Mouse (Mus musculus) hindbrain, embryonic 13.5 days (tissue): ENCODE measurements around the gene Med24. TPM values are rescaled to one million over a fixed set of nuclear protein-coding genes. Genes with fewer than 3 reads are reported as not detected.

Source experiments
- ATAC-seq: fragments of 200-750 bp; cut with Nextera tagmentation; 2 replicates; pipeline ENCODE4 v1.8.0; 2017; ENCODE audit warnings: moderate TSS enrichment; ENCODE audit not compliant: low FRiP score
- H3K27ac ChIP-seq: fragments of 300-500 bp; sonication (generic); 2 replicates; pipeline ENCODE4 v1.5.1; 2015; ENCODE audit warnings: inconsistent platforms, mild to moderate bottlenecking, moderate library complexity
- H3K27me3 ChIP-seq: fragments of 300-500 bp; sonication (generic); 2 replicates; pipeline ENCODE4 v1.6.1; 2015; ENCODE audit warnings: mild to moderate bottlenecking, inconsistent platforms
- H3K36me3 ChIP-seq: fragments of 300-500 bp; sonication (generic); 2 replicates; pipeline ENCODE4 v1.6.1; 2015; ENCODE audit warnings: mild to moderate bottlenecking, inconsistent platforms
- H3K4me1 ChIP-seq: fragments of 300-500 bp; sonication (generic); replicated peaks from 2 replicates; pipeline ENCODE4 v1.6.1; 2015; ENCODE audit warnings: inconsistent platforms
- H3K4me2 ChIP-seq: fragments of 300-500 bp; sonication (generic); 2 replicates; pipeline ENCODE4 v1.6.1; 2015; ENCODE audit warnings: inconsistent platforms, mild to moderate bottlenecking, moderate library complexity
- H3K4me3 ChIP-seq: fragments of 300-500 bp; sonication (generic); 2 replicates; pipeline ENCODE4 v1.5.1; 2015; ENCODE audit warnings: mild to moderate bottlenecking, inconsistent platforms
- H3K9ac ChIP-seq: fragments of 300-500 bp; sonication (generic); 2 replicates; pipeline ENCODE4 v1.6.1; 2015; ENCODE audit warnings: mild to moderate bottlenecking, inconsistent platforms
- H3K9me3 ChIP-seq: fragments of 300-500 bp; sonication (generic); 2 replicates; pipeline ENCODE4 v1.6.1; 2016; ENCODE audit warnings: inconsistent platforms
- WGBS: fragments of 180-500 bp; shearing (Covaris S2); methylation state at CpG from one replicate; pipeline ENCODE4 v1.1.7; 2015; 5-methylcytosine and 5-hydroxymethylcytosine counted together
- polyA plus RNA-seq: library from polyadenylated mRNA; unstranded; fragments of >200 nt; fragmentation: Nextera tagmentation; extraction: Ambion mirVana; gene quantifications from 2 replicates; pipeline ENCODE4 v1.2.1, GENCODE M21; 2015

Gene Med24
- polyA plus RNA-seq, 1 experiment from 2014 or later: 72.4 TPM

- Histone ChIP-seq H3K36me3 (peaks cover 77% of the 10 kb centered on the region), H3K4me3 (no peak overlapping the region), H3K4me1 (peaks cover 36% of the 10 kb centered on the region), H3K9me3 (no peaks in the 10 kb centered on the region), H3K27me3 (no peaks in the 10 kb centered on the region), H3K27ac (no peak overlapping the region), H3K9ac (no peak overlapping the region), H3K4me2 (no peak overlapping the region)
- ATAC-seq: no peak
- WGBS: 62% methylated on average over 17 of the region's 17 CpGs
Observed at GRCm38 (mm10) chr11:98762756-98763501, 33.7 kb upstream of the Med24 start.

DNA sequence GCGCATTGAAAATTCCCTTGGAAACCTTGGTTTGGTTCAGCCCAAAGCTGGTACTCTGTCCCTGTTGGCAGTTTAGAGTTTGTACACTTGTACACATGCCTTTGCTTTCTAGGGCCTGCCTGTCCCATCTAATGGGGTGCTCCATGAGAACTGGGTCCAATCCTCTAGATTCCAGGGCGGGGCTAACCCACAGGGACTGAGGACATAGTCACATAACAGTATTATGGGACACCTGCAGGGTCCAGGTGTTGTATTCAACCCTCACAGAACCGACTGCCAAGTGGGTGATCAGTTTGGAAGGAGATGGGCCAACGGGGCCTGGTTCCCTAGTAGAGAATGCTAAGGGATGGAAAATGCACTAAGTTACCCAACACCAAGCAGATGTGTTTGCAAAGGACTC is 32.7 kb upstream of the Med24 start:
- 94% methylated on average over 4 of the region's 4 CpGs for WGBS
- no peak overlapping the region for H3K4me2 ChIP-seq
- peaks cover 26% of the 10 kb centered on the region for H3K4me1 ChIP-seq
- no peaks in the 10 kb centered on the region for H3K9me3 ChIP-seq
- H3K36me3 ChIP-seq: peaks cover 86% of the 10 kb centered on the region
- H3K27ac ChIP-seq: no peak overlapping the region
- H3K9ac ChIP-seq: no peak overlapping the region
- H3K27me3 ChIP-seq: no peaks in the 10 kb centered on the region
- no peak for ATAC-seq
- no peak overlapping the region for H3K4me3 ChIP-seq

- Histone ChIP-seq H3K9ac (no peak overlapping the region), H3K27ac (no peak overlapping the region), H3K4me1 (peaks cover 45% of the 10 kb centered on the region), H3K36me3 (peaks cover 78% of the 10 kb centered on the region), H3K4me2 (no peak overlapping the region), H3K4me3 (no peak overlapping the region), H3K9me3 (no peaks in the 10 kb centered on the region), H3K27me3 (no peaks in the 10 kb centered on the region)
- no peak for ATAC-seq
- 91% methylated on average over 12 of the region's 12 CpGs for WGBS
Observed at GRCm38 (mm10) chr11:98756711-98757110, 27.5 kb upstream of the Med24 start.

- ATAC-seq: no peak
- Histone ChIP-seq H3K36me3 (peaks cover 70% of the 10 kb centered on the region), H3K4me1 (peaks cover 53% of the 10 kb centered on the region), H3K9ac (no peak overlapping the region), H3K4me2 (no peak overlapping the region), H3K9me3 (no peaks in the 10 kb centered on the region), H3K4me3 (no peak overlapping the region), H3K27me3 (no peaks in the 10 kb centered on the region), H3K27ac (no peak overlapping the region)
- WGBS: 94% methylated on average over 6 of the region's 6 CpGs
Observed at GRCm38 (mm10) chr11:98755726-98756380, 26.6 kb upstream of the Med24 start.

DNA sequence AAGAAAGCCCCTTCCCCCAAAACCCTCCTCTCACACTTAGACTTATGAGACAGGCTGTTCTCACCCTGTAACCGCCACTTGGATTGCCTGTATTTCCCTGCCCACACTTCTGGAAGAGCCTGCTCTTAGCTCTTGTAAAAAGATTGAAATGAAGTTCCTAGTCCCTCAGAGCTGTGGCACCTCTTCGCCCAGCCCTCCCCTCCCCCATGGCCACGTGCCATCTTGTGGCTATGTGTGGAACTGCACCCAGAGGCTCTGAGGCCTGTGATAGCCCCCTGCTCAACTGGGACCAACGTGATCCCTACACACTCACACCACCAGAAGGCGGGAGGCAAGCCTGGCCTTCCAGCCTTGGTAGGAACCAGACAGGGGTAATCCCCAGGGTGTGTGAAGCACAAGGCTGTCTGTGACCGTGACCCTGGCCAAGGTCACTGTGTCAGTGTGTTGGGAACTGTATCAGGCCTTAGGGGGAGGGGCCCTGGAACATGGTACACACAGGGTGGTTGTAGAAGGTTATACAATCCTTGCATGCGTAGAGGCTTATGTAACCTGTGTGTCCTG is 25.5 kb upstream of the Med24 start:
- peaks cover 65% of the 10 kb centered on the region for H3K4me1 ChIP-seq
- no peak for ATAC-seq
- WGBS: 24% methylated on average over 7 of the region's 7 CpGs
- H3K4me3 ChIP-seq: no peak overlapping the region
- H3K36me3 ChIP-seq: peaks cover 59% of the 10 kb centered on the region
- peak overlapping the region; percentile 99 for H3K27ac ChIP-seq
- no peaks in the 10 kb centered on the region for H3K9me3 ChIP-seq
- H3K4me2 ChIP-seq: no peak overlapping the region
- no peaks in the 10 kb centered on the region for H3K27me3 ChIP-seq
- H3K9ac ChIP-seq: peak overlapping the region; percentile 30; the same call in 1 of the 2 replicates

DNA sequence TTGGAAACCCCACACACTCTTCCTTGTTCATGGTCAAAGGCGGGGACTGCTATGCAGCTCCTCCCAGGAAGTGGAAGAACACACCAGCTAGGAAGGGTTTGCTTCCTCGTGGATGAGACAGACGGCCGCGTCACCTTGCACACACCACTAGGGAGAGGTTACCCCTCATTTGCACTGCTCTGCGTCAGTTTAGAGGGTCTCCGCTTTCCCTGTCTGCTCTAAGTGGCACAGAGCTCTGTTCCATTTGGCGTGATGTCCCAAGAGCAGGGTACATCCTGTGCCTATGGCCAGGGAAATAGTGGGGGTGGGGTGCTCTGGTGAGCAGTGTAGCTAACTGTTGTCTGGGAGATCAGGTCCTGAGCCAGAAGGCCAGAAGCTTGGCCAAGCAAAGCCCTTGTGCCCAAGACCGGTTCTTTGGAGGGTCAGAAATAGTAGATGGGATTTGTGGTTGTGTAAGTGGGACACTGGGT is 25.0 kb upstream of the Med24 start:
- peaks cover 56% of the 10 kb centered on the region for H3K36me3 ChIP-seq
- H3K9ac ChIP-seq: peak overlapping the region; percentile 30; the same call in 1 of the 2 replicates
- no peak for ATAC-seq
- WGBS: 76% methylated on average over 9 of the region's 9 CpGs
- no peaks in the 10 kb centered on the region for H3K27me3 ChIP-seq
- H3K4me1 ChIP-seq: peaks cover 70% of the 10 kb centered on the region
- no peaks in the 10 kb centered on the region for H3K9me3 ChIP-seq
- no peak overlapping the region for H3K4me3 ChIP-seq
- peak overlapping the region; percentile 99 for H3K27ac ChIP-seq
- H3K4me2 ChIP-seq: no peak overlapping the region

DNA sequence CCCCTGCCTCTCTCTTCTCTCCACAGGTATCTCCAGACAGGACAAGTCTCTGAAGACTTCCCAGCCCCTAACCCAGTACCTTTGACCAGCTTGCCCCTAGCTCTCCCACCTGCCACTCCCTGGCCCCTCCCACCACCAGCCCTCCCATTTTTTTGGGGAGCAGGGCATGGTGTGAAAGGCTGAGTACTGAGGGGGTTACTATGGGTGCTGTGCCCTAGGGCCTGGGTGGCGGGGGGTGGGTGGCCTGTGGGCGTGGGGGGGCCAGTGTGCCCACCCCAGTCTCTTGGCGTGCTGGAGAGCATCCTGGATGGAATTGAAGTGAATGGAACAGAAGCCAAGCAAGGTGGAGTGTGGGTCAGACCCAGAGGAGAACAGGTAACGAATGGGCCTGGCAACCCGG is 24.0 kb upstream of the Med24 start:
- WGBS: 85% methylated on average over 5 of the region's 5 CpGs
- Histone ChIP-seq H3K27ac (peak overlapping the region; percentile 99; the same call in 1 of the 2 replicates), H3K4me3 (no peak overlapping the region), H3K4me2 (no peak overlapping the region), H3K36me3 (peaks cover 47% of the 10 kb centered on the region), H3K9me3 (no peaks in the 10 kb centered on the region), H3K4me1 (peaks cover 79% of the 10 kb centered on the region), H3K9ac (no peak overlapping the region), H3K27me3 (no peaks in the 10 kb centered on the region)
- ATAC-seq: no peak

DNA sequence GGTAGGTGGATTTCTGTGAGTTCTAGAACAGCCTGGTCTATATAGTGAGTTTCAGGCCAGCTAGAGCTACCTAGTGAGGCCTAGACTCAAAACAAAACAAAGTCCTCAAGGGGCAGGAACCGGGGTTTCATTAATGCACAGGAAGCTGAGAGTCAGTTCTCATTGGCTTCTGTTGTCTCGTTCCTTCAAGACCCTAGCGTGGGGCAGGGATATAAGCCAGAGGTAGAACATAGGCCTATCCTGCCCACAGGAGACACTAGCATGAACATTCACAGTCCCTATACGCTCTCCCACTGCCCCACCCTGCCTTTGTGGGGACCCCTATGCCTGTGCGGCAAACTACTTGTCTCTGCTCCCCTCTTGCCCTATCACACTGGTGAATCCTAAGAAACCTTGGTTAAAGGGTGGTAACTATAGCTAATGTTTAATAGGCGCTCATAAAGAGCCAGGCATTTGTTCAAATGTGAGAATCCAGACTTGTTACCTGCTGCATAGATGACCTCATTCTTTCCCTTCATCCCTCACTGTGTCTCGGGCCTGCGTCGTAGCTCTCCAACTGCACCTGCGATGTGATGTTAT is 23.4 kb upstream of the Med24 start:
- Histone ChIP-seq H3K36me3 (peaks cover 43% of the 10 kb centered on the region), H3K27ac (peak overlapping the region; percentile 99; the same call in 1 of the 2 replicates), H3K9me3 (no peaks in the 10 kb centered on the region), H3K27me3 (no peaks in the 10 kb centered on the region), H3K4me3 (no peak overlapping the region), H3K4me2 (no peak overlapping the region), H3K9ac (peak overlapping the region; percentile 77), H3K4me1 (peaks cover 85% of the 10 kb centered on the region)
- WGBS: 88% methylated on average over 10 of the region's 10 CpGs
- ATAC-seq: no peak

- Histone ChIP-seq H3K4me3 (peak overlapping the region; percentile 17), H3K9ac (peak overlapping the region; percentile 77), H3K9me3 (no peaks in the 10 kb centered on the region), H3K27ac (peak overlapping the region; percentile 99), H3K4me1 (peaks cover 96% of the 10 kb centered on the region), H3K36me3 (peaks cover 29% of the 10 kb centered on the region), H3K4me2 (peak overlapping the region; percentile 60), H3K27me3 (no peaks in the 10 kb centered on the region)
- 26% methylated on average over 6 of the region's 6 CpGs for WGBS
- ATAC-seq: peak; percentile 44
Observed at GRCm38 (mm10) chr11:98751221-98751782, 22.1 kb upstream of the Med24 start.

- H3K36me3 ChIP-seq: peaks cover 23% of the 10 kb centered on the region
- H3K4me3 ChIP-seq: peak overlapping the region; percentile 17
- peak overlapping the region; percentile 77 for H3K9ac ChIP-seq
- H3K27ac ChIP-seq: peak overlapping the region; percentile 99
- H3K27me3 ChIP-seq: no peaks in the 10 kb centered on the region
- peak overlapping the region; percentile 60 for H3K4me2 ChIP-seq
- peaks cover 96% of the 10 kb centered on the region for H3K4me1 ChIP-seq
- ATAC-seq: peak; percentile 55
- H3K9me3 ChIP-seq: no peaks in the 10 kb centered on the region
- 18% methylated on average over 17 of the region's 17 CpGs for WGBS
Observed at GRCm38 (mm10) chr11:98750351-98751201, 21.3 kb upstream of the Med24 start.

DNA sequence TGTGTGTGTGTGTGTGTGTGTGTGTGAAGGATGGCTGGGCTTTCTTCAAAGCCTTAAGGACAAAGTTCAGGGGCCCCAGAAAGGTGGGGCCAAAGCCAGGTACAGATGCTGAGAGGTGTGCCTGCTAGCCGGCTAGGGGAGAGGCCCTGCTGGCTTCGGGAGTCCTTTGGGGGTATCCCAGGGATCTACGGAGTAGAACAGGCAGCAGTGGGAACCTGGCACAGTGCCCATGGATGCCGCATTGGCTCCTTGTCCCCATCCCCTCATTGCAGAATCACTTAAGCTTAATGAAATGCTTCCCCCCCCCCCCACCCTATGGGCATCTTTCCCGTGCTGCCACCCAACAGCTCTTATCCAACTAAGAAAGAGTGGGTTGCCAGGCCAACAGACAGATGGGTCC is 20.5 kb upstream of the Med24 start:
- no peak for ATAC-seq
- Histone ChIP-seq H3K36me3 (peaks cover 16% of the 10 kb centered on the region), H3K9ac (peak overlapping the region; percentile 77), H3K4me1 (peaks cover 98% of the 10 kb centered on the region), H3K4me2 (peak overlapping the region; percentile 60), H3K9me3 (no peaks in the 10 kb centered on the region), H3K27me3 (no peaks in the 10 kb centered on the region), H3K27ac (peak overlapping the region; percentile 99), H3K4me3 (peak overlapping the region; percentile 31)
- WGBS: 17% methylated on average over 5 of the region's 5 CpGs
